Mouse (Mus musculus) gonadal fat pad, adult 2 months (tissue): Measurements from ENCODE around the gene Hdgfl2. TPM values are rescaled to one million over a fixed set of nuclear protein-coding genes. Genes with fewer than 3 reads are reported as not detected.

ENCODE experiments used
- DNase-seq: peaks from one replicate; pipeline ENCODE4 v3.0.0-alpha.2; 2012; ENCODE audit warnings: low read depth
- polyA plus RNA-seq: library from polyadenylated mRNA; depleted of rRNA; stranded (reverse); fragments of >200 nt; gene quantifications from 2 replicates; pipeline ENCODE4 v1.2.3, GENCODE M21; 2012

Gene Hdgfl2
- polyA plus RNA-seq, 1 experiment: 41.4 TPM

DNA sequence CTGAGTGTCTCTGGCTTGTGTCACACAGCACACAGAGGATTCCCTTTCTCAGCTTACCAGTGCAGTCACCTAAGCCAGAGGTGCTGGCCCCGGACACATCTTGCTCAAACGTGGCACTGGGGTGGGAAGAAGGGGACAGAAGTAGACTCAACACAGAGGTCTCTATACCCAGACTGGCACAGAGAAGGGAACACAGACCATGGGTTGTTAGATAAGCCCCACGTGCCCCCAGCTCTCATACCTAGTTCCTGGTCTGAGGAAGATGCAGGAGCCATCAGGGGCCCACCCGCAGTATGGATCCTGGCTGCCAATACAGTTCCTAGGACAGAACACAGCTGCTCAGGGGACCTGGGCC lies 45.8 kb downstream of the Hdgfl2 start:
- DNase-seq: no peak

DNA sequence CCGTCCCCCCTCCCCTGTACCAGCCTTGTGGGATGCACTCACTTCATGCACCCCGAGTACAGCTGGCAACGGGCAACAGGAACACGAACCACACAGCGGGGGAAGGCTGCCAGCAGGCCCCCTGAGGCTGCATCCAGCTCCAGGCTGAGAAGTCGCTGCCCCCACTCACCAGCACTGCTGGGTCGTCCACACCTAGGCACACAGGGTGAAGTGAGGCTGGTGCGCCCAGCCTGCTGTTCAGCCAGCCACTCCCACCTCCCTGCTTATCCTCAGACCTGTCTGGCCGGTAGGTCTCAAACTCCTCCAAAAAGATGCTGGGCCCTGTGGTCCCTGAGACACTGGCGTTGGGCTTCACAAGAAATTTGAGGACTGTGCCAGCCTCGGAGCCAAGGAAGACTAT lies 46.7 kb downstream of the Hdgfl2 start:
- DNase-seq: no peak

DNA sequence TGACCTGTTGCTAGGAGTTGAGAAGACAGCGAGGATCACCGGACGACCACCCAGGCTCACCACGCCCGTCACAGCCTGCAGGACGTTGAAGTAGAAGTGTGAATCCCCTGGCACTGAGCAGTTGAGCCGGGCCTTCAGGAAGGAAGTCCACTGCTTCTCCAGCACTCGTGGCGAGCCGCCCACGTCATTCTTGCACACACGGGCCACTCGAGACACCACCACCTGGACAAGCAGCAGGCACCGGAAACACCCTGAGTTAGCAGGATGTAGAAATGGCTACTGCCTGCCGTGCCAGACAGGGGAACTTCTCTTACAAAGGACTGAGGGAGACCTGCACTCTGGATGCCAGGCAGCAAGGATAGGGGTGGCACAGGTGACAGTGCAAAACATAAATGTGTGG lies 48.8 kb downstream of the Hdgfl2 start:
- no peak for DNase-seq

DNA sequence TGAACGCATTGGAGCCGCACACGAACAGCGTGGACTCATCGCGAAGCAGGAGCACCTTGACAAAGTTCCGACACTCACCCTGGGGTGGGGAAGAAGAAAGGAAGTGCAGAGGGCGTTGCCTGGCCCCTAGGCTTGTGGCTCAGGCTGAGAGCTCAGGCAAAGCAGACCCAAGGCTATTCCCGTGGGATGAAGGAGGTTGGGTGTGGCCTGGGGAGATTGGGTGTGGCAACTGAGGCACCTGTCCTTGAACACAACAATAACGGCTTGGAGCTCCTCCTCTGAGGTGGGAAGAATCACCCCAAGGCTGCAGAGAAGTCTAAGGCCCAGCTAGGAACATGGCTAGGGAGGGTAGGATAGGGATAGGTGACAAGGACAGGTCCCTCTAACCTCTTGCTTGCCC lies 51.7 kb downstream of the Hdgfl2 start:
- no peak for DNase-seq

DNA sequence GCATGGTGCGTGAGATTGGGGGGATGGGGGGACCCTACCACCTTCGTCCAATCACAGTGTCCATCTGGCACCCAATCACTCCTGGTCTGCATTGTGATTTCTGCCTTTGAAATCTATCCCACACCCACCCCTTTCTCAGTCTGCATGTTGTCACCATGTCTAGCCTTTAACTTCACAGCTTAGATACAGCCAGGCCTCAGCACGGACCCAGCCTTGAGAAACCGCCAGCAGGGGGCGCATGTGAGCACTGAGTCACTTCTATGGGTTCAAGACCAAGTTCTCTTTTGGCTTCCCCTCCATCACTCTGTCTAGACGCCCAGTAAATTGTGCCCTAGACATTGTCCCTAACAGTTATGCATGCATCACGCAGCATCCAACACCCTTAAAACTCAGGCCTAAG lies 52.4 kb downstream of the Hdgfl2 start:
- DNase-seq: no peak

DNA sequence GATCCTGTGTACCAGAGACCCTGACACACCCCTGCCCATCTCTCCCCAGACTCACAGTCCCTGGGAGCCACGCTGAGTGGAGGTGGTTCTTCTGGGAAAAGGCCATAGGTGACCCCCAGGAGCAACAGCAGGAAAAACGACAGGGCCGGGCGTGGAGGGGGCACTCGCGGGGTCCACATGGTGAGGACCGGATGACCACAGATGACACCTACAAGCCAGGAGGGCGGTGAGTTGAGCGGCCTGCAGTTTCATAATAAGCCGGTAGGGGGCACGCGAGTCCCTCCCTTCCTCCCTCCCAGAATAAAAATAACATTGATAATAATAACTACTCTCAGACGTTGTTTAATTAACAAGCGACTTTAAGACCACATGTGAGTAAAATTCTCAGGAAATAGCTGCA lies 53.2 kb downstream of the Hdgfl2 start:
- no peak for DNase-seq

DNA sequence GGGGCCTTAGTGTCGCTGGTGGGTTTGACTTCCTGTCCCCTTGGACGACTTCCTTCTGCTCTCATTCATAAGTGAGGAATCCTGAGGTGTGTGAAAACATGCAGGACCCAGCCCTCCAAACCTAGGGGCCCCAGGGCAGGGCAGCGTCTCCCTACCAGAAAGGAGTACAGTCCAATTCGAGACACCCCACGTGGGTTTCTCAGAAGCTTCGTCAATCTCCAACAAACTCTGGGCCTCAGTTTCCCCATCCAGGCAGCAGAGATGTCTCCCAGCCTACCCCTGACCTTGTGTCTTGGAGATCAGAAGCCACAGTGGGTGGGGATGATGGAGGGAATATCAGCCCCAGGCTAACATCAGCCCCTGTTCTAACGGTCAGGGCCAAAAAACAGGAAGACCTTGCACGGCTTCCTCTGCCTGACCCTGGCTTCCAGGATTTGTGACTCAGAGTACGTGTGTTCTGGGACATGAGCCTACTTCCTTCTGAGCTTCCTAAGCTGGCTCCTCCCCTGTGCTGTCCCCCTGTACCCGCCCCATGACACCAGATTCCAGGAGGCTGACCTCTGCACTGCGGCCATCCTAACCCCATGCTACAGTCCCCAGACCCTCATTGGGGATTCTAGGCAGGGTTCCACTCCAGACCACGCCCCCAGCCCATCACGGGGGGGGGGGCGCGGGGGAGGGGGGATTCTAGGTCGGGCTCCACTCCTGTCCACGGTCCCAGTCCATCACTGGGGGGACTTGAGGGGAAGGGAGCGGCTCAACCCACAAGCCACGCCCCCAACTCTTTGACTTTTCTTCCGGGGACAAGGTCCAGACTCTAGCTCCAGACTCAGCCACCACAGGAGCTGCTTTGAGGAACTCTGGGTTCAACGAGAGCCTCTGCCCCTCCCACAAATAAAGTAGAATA lies 54.3 kb downstream of the Hdgfl2 start:
- no peak for DNase-seq

DNA sequence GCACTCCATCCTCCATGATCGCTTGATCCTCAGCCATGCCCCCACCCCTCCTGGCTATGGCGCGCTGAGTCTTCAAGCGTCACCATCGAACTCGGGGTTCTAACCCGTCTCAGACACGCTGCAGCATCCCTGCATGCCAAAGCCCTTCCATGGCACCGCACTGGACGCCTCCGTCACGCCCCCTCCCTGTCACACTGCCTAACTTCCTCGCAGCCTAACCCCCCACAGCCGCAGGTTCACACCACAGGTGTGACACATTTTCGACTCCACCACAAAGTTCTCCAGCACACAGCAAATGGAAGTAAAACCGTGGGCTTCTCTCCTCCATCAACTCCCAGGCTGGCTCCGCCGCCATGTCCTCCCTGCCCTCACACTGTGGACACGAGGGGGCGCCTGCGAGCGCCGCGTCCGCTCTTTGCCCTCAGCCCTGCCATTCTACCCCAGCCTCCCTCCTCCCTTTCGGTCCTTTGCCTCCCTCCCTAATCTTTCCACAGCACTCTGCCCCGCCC lies 55.1 kb downstream of the Hdgfl2 start:
- DNase-seq: no peak

DNA sequence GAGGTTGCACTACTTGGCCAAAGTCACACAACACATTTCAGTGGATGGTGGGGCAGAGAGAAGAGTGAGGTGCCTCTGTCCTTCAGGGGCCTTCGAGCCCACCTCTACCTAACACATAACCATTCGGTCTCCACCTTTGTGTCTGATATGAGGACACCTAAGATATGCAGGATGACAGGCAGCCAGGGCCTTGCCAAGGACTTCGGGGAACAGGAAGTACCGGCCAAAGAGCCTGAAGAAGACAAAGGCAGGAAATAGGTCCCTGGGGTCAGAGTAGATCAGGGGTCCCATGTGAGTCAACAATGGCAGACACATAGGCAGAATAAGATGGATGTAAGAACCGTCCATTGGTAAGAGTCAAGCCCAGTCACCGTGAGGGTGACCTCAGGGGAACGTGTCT lies 57.1 kb downstream of the Hdgfl2 start:
- no peak for DNase-seq

DNA sequence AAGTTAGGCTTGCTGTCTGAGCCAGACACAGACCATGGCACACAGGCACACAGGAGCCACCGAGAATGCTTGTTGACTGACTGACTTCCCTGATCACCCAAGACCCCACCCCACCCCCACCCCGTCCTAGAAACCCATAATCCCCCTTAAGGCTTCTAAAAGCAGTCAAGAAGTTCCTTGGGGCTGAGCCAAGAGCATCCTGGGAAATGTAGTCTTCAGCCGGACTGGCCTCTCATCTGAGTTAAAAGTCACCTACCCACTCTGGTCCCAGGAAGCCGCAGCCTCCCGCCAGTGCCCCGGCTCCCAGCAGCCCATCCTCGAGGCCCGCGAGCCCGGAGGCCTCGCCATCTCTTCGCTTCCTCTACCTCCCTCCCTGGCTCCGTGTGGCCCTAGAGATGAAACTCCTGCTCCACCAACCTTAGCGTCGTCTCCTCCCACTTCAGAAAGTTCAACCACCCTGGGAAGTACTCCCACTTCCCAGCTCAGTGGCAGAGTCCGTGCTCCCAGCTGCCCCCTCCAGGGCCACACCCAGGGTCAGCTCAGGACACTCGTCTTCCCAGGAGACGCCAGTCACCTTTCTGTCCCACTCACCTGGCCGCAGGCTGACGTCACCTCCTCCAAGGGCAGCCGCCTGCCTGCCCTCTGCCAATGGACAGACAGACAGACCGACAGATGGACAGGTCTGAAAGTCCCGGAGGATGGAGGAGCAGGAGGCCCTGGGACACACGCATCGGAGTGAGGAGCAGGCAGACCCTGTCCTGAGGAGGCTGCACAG lies 58.6 kb downstream of the Hdgfl2 start:
- no peak for DNase-seq

DNA sequence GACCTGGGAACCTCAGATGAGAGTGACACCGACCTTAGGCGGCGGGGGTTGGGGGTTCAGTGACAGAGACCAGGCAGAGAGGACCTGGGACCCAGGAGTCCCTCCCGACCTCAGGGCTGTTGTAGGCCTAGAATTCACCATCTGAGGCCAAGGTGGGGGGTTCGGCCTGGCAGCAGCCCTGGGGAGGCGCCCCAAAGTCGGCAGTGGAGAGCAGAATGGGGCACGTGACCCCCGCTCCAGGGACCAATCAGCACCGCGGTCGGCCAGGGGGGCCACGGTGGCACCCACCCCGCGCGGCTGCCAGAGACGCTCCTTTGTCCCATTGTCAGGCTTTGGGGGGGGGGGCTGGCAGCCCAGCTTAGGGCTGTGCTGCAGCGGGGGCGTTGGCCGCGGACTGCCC lies 59.9 kb downstream of the Hdgfl2 start:
- DNase-seq: no peak

DNA sequence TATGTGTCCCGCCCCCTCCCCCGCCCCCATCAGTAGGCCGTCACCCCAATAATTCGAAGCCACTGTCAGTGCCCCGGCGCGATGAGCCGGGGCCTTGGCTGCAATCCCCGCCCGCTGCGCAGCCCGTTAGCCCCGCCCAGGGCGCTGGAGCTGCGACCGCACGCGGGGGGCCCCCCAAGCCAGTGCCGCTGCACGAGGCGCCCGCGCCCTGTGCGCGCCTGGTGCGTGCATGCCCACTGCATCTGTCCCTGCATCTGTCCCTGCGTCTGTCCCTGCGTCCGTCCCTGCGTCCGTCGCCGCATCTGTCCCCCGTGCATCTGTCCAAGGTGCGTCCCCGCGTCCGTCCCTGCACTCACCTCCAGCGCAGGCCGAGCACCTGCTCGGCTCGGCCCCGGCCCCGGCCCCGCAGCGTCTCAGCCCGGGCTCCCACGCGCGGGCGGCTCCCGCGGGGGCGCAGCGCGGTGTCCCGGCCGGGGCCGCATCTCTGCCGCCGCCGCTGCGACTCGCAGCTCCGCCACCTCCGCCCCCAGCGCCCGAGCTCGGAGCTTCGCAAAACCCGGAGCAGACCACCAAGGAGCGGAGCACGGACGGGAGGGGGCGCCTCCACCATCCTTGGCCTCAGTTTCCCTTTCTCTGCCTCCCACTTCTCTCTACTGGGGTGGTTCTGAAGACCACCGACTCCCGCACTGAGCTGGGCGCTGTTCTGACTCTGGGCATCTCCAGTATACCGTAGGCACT lies 60.6 kb downstream of the Hdgfl2 start, which contains the start of gene Sema6b:
Gene Sema6b (minus strand): TSS at position 486 of the 738 bp plus-strand sequence.
- DNase-seq: no peak

DNA sequence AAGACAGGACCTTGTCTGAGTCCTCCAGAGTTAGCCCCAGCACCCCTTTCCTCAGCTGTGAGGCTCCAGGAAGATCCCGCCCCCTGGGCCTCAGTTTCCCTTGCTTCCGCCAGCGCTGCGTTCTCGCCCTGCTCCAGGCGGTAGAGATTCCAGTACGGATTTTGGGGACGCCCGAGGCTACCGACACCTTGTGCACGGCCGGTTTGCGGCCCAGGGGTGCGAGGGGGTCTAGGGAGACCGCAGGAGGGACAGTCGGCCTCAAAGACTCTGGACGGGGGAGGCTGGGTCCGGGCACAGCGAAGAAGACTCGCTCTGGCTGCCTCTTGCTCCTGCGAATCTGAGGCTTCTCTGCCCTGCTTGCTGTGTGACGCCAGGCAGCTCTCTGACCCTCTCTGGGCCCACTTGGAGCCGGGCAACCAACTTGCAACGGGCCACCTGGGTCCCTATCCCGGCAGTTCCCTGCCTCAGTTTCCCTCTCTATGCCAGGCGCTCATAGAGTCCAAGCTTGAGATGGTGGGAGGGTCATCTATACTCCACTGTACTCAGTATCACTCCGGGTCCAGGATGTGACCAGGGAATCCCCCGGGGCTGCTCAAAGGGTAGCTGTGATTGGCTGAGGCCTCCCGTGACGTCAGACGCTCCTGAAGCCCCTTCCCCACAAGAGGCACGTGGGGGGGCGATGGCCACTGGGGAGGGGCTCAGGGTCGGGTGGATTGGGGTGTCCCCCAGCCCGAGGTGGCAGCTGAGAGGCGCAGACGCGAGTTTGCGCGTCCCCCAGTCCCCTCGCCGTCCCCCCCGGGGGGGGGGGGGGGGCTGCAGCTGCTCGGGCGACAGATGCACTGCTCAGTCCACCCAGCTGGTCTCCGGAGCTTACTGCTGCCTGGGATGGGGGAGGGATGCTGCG lies 62.5 kb downstream of the Hdgfl2 start:
- DNase-seq: no peak

DNA sequence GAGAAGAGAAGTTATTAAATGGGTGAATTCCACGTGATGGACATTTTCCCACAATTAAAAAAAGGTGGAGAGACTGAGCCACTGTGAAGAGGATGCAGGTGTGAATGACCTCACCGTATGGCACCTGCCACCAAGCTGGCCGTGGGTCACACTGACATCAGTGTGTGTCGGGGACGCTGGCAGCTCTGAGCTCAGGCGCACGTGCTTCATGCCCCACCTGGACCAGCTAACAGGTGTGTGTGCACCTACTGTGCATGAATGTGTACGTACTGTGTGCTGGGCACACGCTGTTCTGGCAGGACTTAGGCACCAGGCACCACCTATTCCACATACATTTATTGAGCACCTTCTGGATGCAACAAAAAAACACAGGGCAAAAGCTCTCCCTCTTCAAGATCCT lies 65.1 kb downstream of the Hdgfl2 start:
- no peak for DNase-seq

DNA sequence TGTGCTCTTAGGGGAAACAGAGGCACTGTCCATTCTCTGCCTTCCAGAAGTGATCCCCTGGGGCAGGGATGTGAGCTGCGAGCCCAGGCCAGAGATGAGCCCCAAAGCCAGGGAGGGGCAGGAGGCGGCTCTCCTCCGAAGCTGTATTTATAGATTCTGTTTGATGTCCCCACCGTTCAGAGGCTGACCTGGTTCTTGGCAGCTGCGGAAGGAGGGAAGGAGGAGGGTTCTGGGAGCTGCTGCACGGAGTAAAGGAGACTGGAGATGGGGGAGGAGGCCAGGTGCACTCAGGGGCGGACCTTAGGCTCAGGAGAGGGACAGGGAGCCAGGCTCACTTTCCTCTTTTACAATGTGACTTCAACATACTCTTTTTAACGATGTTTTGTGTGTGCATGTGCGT lies 66.7 kb downstream of the Hdgfl2 start:
- DNase-seq: no peak

DNA sequence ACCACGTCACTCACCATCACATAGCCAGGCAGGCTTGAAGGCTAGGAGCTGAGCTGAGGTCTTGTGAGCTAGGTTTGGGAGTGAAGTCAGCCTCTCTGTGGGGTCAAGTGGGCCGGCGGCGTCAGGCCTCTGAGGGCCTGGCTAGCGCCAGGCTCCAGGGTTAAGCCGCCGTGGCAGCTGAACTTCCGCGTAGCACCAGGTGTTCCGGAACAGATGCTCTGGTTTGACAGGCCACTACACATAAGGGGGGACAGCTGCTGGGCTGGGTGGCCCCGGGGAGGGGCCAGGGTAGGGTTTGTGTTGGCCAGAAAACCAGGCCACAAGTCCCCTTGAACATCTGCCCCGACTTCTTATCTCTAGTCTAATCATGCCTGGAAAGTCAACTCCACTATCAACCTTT lies 68.0 kb downstream of the Hdgfl2 start:
- DNase-seq: no peak

DNA sequence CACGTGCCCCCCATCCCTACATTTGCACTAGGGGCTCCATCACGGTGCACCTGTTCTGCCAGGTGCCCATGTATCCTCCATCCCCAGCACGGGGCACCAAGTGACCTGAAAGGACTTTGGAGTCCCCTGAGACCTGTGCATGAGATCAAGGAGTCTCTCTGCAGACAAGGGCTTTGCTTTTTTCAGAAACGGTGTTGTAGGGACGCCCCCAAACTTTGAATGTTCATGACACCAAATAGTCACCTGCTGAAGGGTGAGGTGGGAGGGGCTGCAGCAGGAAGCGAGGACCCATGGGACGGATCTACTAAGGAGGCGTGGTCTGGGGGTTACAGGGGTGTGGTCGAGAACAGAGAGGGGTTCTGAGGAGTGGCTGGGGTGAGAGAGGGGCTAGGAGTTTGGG lies 68.8 kb downstream of the Hdgfl2 start:
- no peak for DNase-seq

DNA sequence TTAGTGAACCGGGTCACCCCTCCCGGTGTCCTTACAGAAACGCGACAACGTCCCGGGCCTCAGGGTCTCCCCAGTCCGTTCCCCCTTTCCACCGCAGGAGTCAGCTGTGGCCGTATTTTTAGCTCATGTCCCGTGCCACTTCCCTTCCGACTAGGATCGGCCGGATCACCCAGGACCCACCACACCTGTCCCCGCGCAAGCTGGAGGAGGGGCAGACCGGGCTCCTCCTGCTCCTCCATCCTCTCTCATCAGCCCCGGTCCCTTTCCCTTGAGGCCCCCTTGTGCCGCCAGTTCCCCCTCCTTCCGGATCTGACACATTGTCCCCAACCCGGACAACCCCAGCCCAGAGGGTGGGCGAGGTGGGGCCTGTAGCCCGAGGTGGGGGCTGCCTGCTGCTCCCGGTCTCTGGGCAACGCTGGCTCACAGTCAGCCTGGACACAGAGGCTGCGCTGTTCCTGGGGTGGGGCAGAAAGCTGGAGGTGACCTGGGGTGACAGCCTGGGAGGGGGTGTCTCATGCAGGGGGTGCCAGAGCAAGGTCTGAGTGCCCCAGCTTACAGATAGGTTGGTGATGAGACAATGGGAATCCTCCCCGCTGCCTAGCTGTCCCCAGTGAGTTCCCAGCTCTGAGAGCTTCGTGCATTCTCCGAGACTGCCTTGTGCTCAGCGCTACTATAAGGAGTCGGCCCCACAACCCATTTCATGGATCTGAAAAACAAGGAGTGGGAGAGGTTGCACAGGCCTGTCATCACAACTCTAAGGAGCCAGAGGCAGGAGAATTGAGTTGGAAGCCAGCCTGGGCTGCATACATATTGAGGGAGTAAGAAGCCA lies 69.6 kb downstream of the Hdgfl2 start:
- DNase-seq: no peak

DNA sequence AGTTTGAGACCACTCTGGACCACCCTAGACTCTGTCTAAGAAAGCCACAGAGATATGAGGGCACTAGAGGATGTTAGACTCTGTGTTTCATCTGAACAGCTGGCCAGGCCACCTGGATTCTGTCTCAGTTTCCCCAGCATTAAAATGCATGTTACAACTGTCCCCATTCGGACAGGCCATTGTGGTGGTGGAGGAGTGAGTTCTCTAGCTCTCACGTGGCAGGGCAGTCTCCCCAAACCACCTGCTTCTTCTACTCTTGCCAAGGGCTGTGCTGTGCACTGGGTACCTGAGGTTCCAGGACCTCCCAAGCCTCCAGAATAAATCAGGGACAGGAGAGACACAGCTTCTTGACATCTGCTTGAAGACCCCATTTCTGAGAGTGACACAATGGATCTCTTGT lies 70.5 kb downstream of the Hdgfl2 start:
- DNase-seq: no peak
